Mouse (Mus musculus) CH12.LX (cell line): ENCODE measurements around the gene Sst.

Experiments
- CTCF ChIP-seq, 2 experiments: IDR thresholded peaks in 1 of 2; conservative IDR thresholded peaks in 1 of 2; 2 replicates each; pipeline ENCODE4 v1.5.1; 2011 to 2012; ENCODE audit warnings: low read depth in 2 of 2, low read length in 2 of 2, improper control_type of control experiment in 1 of 2, inconsistent platforms in 1 of 2, mild to moderate bottlenecking in 1 of 2, moderate library complexity in 1 of 2
- POLR2A ChIP-seq: IDR thresholded peaks from 2 replicates; pipeline ENCODE4 v1.6.1; 2011; ENCODE audit warnings: low read depth, mild to moderate bottlenecking, improper control_type of control experiment, low read length

- TF ChIP-seq CTCF (conservative IDR thresholded peaks at IDR 0.05 in 1 of 2, IDR thresholded peaks at IDR 0.05 in 1 of 2; ENCODE audit: low read depth in 2 of 2, low read length in 2 of 2) (no peak), POLR2A (no peak)
Observed at GRCm38 (mm10) chr16:23895135-23895534, 4.4 kb upstream of the Sst start.
